Mouse (Mus musculus) MEL (cell line): Measurements from ENCODE around the gene Gm49486. TPM values are rescaled to one million over a fixed set of nuclear protein-coding genes. Genes with fewer than 3 reads are reported as not detected.

Experiments used
- DNase-seq: peaks from one replicate; pipeline ENCODE4 v3.0.0; 2011; ENCODE audit warnings: low read depth, low spot score
- H3K27ac ChIP-seq: 2 replicates; pipeline ENCODE4 v1.5.1; 2012; ENCODE audit warnings: low read depth, mild to moderate bottlenecking, control low read depth, low read length, moderate library complexity; ENCODE audit not compliant: control insufficient read depth
- H3K27me3 ChIP-seq, 2 experiments: fragments of 150-350 bp in 1 of 2; sonication (generic) in 1 of 2; 2 replicates each; pipeline ENCODE4 v1.6.1; 2012; ENCODE audit warnings: low read length in 2 of 2, mild to moderate bottlenecking in 2 of 2, improper control_type of control experiment in 1 of 2, moderate library complexity in 1 of 2; ENCODE audit not compliant: insufficient read depth in 2 of 2, control insufficient read depth in 1 of 2
- H3K36me3 ChIP-seq, 2 experiments: 2 replicates each; pipeline ENCODE4 v1.6.1; 2012 to 2014; ENCODE audit warnings: low read length in 2 of 2, improper control_type of control experiment in 1 of 2, inconsistent platforms in 1 of 2, mild to moderate bottlenecking in 1 of 2; ENCODE audit not compliant: insufficient read depth in 2 of 2, control insufficient read depth in 1 of 2
- H3K4me1 ChIP-seq, 2 experiments: fragments of 150-350 bp in 1 of 2; sonication (generic) in 1 of 2; 2 replicates each; pipeline ENCODE4 v1.6.1; 2012; ENCODE audit warnings: low read length in 2 of 2, improper control_type of control experiment in 1 of 2, mild to moderate bottlenecking in 1 of 2; ENCODE audit not compliant: insufficient read depth in 2 of 2, control insufficient read depth in 1 of 2
- H3K4me3 ChIP-seq, 2 experiments: fragments of 150-350 bp in 1 of 2; sonication (generic) in 1 of 2; 2 replicates each; pipeline ENCODE4 v1.5.1; 2012; ENCODE audit warnings: low read depth in 2 of 2, low read length in 2 of 2, mild to moderate bottlenecking in 2 of 2, moderate library complexity in 2 of 2, control low read depth in 1 of 2, improper control_type of control experiment in 1 of 2; ENCODE audit not compliant: control insufficient read depth in 1 of 2, insufficient read depth in 1 of 2
- H3K79me2 ChIP-seq: 2 replicates; pipeline ENCODE4 v1.6.1; 2012; ENCODE audit warnings: mild to moderate bottlenecking, low read length, moderate library complexity; ENCODE audit not compliant: control insufficient read depth, poor library complexity, insufficient read depth
- H3K9ac ChIP-seq: 2 replicates; pipeline ENCODE4 v1.6.1; 2012; ENCODE audit warnings: low read depth, mild to moderate bottlenecking, control low read depth, low read length, moderate library complexity; ENCODE audit not compliant: control insufficient read depth, poor library complexity, severe bottlenecking
- H3K9me3 ChIP-seq: fragments of 150-350 bp; sonication (generic); replicated peaks from 2 replicates; pipeline ENCODE4 v1.6.1; 2012; ENCODE audit warnings: mild to moderate bottlenecking, low read length, improper control_type of control experiment, moderate library complexity; ENCODE audit not compliant: insufficient read depth
- BHLHE40 ChIP-seq: IDR thresholded peaks from 2 replicates; pipeline ENCODE4 v1.6.1; 2012; ENCODE audit warnings: low read depth, mild to moderate bottlenecking, inconsistent platforms, low read length, improper control_type of control experiment, borderline replicate concordance
- CHD2 ChIP-seq: IDR thresholded peaks from 2 replicates; pipeline ENCODE4 v1.6.1; 2011; ENCODE audit warnings: low read length, improper control_type of control experiment
- E2F4 ChIP-seq: IDR thresholded peaks from 2 replicates; pipeline ENCODE4 v1.6.1; 2011; ENCODE audit warnings: low read depth, low read length, improper control_type of control experiment, borderline replicate concordance
- ELF1 ChIP-seq: IDR thresholded peaks from 2 replicates; pipeline ENCODE4 v1.6.1; 2014; ENCODE audit warnings: low read depth, mild to moderate bottlenecking, inconsistent platforms, low read length, improper control_type of control experiment, moderate library complexity
- GABPA ChIP-seq: IDR thresholded peaks from 2 replicates; pipeline ENCODE4 v1.6.1; 2012; ENCODE audit warnings: low read depth, mild to moderate bottlenecking, inconsistent platforms, low read length, improper control_type of control experiment, moderate library complexity
- GATA1 ChIP-seq: IDR thresholded peaks from 2 replicates; pipeline ENCODE4 v1.6.1; 2011; ENCODE audit warnings: low read depth, low read length, improper control_type of control experiment
- JUND ChIP-seq: IDR thresholded peaks from 2 replicates; pipeline ENCODE4 v1.6.1; 2011; ENCODE audit warnings: low read depth, mild to moderate bottlenecking, improper control_type of control experiment, low read length
- MAZ ChIP-seq: IDR thresholded peaks from 2 replicates; pipeline ENCODE4 v1.6.1; 2012; ENCODE audit warnings: low read depth, mild to moderate bottlenecking, inconsistent platforms, low read length, improper control_type of control experiment
- MEF2A ChIP-seq: IDR thresholded peaks from 2 replicates; pipeline ENCODE4 v1.6.1; 2014; ENCODE audit warnings: low read depth, mild to moderate bottlenecking, inconsistent platforms, low read length, improper control_type of control experiment; ENCODE audit not compliant: poor library complexity, insufficient replicate concordance, severe bottlenecking; ENCODE audit errors: extremely low read depth
- MYB ChIP-seq: IDR thresholded peaks from 2 replicates; pipeline ENCODE4 v1.6.1; 2011; ENCODE audit warnings: mild to moderate bottlenecking, low read depth, low read length, improper control_type of control experiment
- MYC ChIP-seq: IDR thresholded peaks from 2 replicates; pipeline ENCODE4 v1.6.1; 2011; ENCODE audit warnings: low read depth, mild to moderate bottlenecking, low read length, improper control_type of control experiment, moderate library complexity
- NRF1 ChIP-seq: IDR thresholded peaks from 2 replicates; pipeline ENCODE4 v1.6.1; 2014; ENCODE audit warnings: low read depth, mild to moderate bottlenecking, inconsistent platforms, low read length, improper control_type of control experiment, moderate library complexity; ENCODE audit not compliant: poor library complexity, insufficient read depth, severe bottlenecking
- POLR2A ChIP-seq, 2 experiments: IDR thresholded peaks; 2 replicates each; pipeline ENCODE4 v1.6.1; 2011 to 2012; ENCODE audit warnings: low read length in 2 of 2, mild to moderate bottlenecking in 2 of 2, control low read depth in 1 of 2, improper control_type of control experiment in 1 of 2, low read depth in 1 of 2, moderate library complexity in 1 of 2; ENCODE audit not compliant: control insufficient read depth in 1 of 2, insufficient read depth in 1 of 2, poor library complexity in 1 of 2
- POLR2AphosphoS5 ChIP-seq: IDR thresholded peaks from 2 replicates; pipeline ENCODE4 v1.6.1; 2012; ENCODE audit warnings: low read depth, borderline replicate concordance, mild to moderate bottlenecking, inconsistent platforms, low read length, moderate library complexity, mixed read lengths
- RCOR1 ChIP-seq: IDR thresholded peaks from 2 replicates; pipeline ENCODE4 v1.6.1; 2012; ENCODE audit warnings: low read depth, mild to moderate bottlenecking, inconsistent platforms, low read length, improper control_type of control experiment
- SIN3A ChIP-seq: IDR thresholded peaks from 2 replicates; pipeline ENCODE4 v1.6.1; 2012; ENCODE audit warnings: low read length, improper control_type of control experiment, inconsistent platforms
- SMC3 ChIP-seq: IDR thresholded peaks from 2 replicates; pipeline ENCODE4 v1.6.1; 2011; ENCODE audit warnings: low read depth, low read length, improper control_type of control experiment
- TAL1 ChIP-seq: IDR thresholded peaks from 2 replicates; pipeline ENCODE4 v1.6.1; 2012; ENCODE audit warnings: mild to moderate bottlenecking, inconsistent platforms, low read length, moderate library complexity, mixed read lengths
- TBP ChIP-seq: IDR thresholded peaks from 2 replicates; pipeline ENCODE4 v1.8.0; 2011; ENCODE audit warnings: low read depth, low read length, improper control_type of control experiment
- USF1 ChIP-seq: IDR thresholded peaks from 2 replicates; pipeline ENCODE4 v1.6.1; 2014; ENCODE audit warnings: low read depth, mild to moderate bottlenecking, inconsistent platforms, low read length, improper control_type of control experiment, moderate library complexity
- ZNF384 ChIP-seq: IDR thresholded peaks from 2 replicates; pipeline ENCODE4 v1.6.1; 2012; ENCODE audit warnings: low read depth, mild to moderate bottlenecking, inconsistent platforms, low read length, improper control_type of control experiment
- polyA plus RNA-seq, 2 experiments: library from polyadenylated mRNA; stranded (reverse) in 1 of 2; unstranded in 1 of 2; fragments of >175 nt in 1 of 2; fragments of >200 nt in 1 of 2; gene quantifications; 2 replicates each; pipeline versions ENCODE4 v1.2.1 to v1.2.4; 2012; ENCODE audit warnings: low replicate concordance in 2 of 2, low read depth in 1 of 2; ENCODE audit not compliant: insufficient read length in 2 of 2, insufficient read depth in 1 of 2, missing spikeins in 1 of 2
- total RNA-seq: library from RNA; depleted of rRNA; stranded (reverse); fragments of 300-350 nt; gene quantifications from 2 replicates; pipeline ENCODE4 v1.2.3, GENCODE M21; 2012

The Gm49486 gene
- total and polyA plus RNA-seq, 3 experiments: 0.12 to 0.46 TPM; not detected in 1

- TF ChIP-seq TBP (no peak), ELF1 (no peak), RCOR1 (no peak), USF1 (no peak), ZNF384 (no peak), POLR2AphosphoS5 (no peak), MEF2A (no peak), CHD2 (no peak), SIN3A (no peak), GATA1 (no peak), GABPA (no peak), E2F4 (no peak), POLR2A (IDR thresholded peaks at IDR 0.05; ENCODE audit: control insufficient read depth in 1 of 2, insufficient read depth in 1 of 2, low read depth in 1 of 2, low read length in 2 of 2, poor library complexity in 1 of 2) (no peak), SMC3 (no peak), NRF1 (no peak), MYC (no peak)
- no peak overlapping the region for H3K27ac ChIP-seq
- no peaks in the 10 kb centered on the region for H3K4me1 ChIP-seq
- no peaks in the 10 kb centered on the region for H3K9me3 ChIP-seq
- no peaks in the 10 kb centered on the region for H3K36me3 ChIP-seq
- H3K4me3 ChIP-seq: no peak overlapping the region
- no peak overlapping the region for H3K9ac ChIP-seq
- DNase-seq: no peak
- no peaks in the 10 kb centered on the region for H3K79me2 ChIP-seq
- H3K27me3 ChIP-seq: no peaks in the 10 kb centered on the region
These were observed 63.6 kb downstream of the Gm49486 start for GRCm38 (mm10) chr15:79292779-79293178.

GRCm38 (mm10) chr15:79298553-79298952 lies 69.4 kb downstream of the Gm49486 start:
- Histone ChIP-seq H3K4me1 (no peaks in the 10 kb centered on the region), H3K27me3 (no peaks in the 10 kb centered on the region), H3K36me3 (no peaks in the 10 kb centered on the region), H3K4me3 (no peak overlapping the region), H3K9me3 (no peaks in the 10 kb centered on the region), H3K79me2 (no peaks in the 10 kb centered on the region), H3K27ac (no peak overlapping the region), H3K9ac (no peak overlapping the region)
- TF ChIP-seq GATA1: no peak
- TF ChIP-seq MEF2A: no peak
- no peak for TF ChIP-seq JUND
- TF ChIP-seq BHLHE40: no peak
- no peak for TF ChIP-seq TAL1
- TF ChIP-seq CHD2: no peak
- no peak for TF ChIP-seq MAZ
- TF ChIP-seq MYB: no peak
- no peak for DNase-seq
